Mouse (Mus musculus) layer of hippocampus, postnatal 14 days (tissue): ENCODE results near the gene Gpc5. TPM values are rescaled to one million over a fixed set of nuclear protein-coding genes. Genes with fewer than 3 reads are reported as not detected.

Source experiments
- DNase-seq, 2 experiments: peaks; one replicate each; pipeline ENCODE4 v3.0.0; 2021 to 2022; ENCODE audit warnings: low spot score in 2 of 2, mixed read lengths in 1 of 2
- total RNA-seq, 2 experiments: library from RNA; stranded (reverse); gene quantifications; 2 replicates each; pipeline ENCODE4 v1.2.3; 2021

Gene Gpc5
- total RNA-seq, 2 experiments from 2014 or later = 43.1 to 46.3 TPM

DNA sequence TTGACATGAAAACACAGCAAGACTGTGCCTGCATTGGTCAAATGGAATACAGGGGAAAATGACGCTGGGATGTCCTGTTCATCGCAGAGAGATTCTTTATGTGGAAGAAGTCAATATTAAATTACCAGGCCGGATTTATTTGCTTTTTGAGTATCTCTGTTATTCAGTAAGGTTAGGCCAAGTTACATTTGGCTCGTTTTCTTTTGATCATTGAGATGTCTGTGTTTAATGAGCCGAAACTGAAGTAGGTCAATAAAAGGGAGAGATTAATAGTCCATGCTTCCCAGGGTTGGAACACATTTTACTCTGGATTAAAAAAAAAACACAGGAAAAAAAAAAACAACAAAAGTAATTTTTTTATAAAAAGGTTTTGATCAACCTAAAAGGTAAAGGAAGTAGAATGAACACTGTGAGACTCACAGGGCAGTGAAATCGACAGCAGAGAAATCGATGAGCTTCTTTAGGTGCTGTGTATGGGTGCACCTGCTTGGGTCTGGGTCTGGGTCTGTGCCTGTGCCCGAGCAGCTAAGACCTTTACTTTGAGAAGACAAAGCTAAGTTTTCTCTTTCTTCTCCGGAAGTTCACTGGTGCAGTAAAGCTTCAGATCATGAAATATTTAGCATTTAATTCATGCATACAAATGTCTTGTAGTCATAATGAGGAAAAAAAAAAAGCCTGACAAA is 8.7 kb downstream of the Gpc5 start:
- DNase-seq = no peak

DNA sequence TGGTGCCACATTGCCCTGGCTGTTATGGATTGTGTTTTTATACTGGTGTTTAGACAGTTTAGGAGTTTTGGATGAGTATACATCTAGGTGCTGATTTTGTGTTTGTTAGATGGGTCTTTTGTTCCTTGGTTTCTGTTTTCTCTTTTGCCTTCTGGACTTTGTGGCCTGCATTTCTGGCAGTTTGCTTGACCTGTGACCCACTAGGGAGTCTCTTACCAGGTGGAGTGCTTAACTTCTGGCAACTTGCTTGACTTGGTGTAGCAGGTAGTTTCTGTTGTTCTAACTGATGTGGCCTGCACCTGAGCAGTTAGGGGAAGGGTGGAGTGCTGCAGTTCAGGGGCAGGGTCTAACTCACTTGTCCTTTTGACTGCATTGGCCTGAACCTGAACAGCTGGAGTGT is 14.3 kb downstream of the Gpc5 start:
- no peak for DNase-seq

DNA sequence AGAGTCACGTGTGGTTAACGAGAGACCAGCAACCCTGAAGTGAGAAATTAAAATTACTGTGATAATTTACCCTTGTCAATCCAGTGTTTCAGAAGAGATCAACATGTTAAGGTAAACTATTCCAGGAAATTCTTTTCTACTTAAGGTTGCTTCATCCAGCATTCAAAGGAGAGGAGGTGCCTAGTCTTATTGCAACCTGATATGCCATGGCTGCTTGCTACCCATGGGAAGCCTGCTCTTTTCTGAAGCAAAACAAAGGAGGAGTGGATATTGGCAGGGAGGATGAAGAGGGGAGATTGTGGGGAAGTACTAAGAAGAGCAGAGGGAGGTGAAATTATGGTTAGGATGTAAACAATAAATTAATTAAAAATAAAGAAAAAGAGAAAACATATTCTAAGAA is 15.5 kb downstream of the Gpc5 start:
- no peak for DNase-seq

DNA sequence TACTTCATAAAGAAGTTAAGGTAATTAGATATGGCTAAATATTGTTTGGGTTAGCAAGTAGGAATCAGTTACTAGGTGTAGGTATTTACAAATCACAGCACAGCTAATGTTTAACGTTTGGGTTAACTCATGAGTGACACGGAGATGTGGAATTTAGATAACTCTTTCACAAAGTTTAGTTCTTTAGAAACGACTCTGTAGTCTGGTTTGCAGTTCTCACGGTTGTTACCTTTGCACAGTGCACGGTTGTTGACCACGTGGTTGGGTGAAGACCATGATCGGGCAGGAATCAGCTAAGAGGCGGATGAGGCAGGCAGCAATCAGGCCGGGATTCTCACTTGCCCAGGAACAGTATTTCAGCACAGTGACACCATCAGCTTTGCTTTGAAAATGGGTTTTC is 26.6 kb downstream of the Gpc5 start:
- DNase-seq = no peak

DNA sequence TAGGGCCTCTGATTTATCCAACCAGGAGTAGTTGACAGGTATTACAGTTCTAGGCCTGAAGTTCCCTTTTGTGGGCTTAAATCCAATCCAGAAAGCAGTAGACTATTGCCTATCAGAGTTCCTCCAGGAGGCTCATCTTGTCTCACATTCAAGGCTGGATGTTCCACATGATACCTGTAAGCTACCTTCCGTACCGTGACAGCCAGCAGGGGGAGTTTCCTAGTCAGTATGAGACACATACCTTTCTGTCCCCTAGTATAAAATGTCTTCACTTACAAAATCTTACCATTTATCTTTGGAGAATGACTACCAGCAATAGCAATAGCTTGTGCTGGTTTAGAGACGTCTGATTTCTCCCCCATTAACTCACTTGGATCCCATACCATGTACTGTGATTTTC is 56.8 kb downstream of the Gpc5 start:
- no peak for DNase-seq

DNA sequence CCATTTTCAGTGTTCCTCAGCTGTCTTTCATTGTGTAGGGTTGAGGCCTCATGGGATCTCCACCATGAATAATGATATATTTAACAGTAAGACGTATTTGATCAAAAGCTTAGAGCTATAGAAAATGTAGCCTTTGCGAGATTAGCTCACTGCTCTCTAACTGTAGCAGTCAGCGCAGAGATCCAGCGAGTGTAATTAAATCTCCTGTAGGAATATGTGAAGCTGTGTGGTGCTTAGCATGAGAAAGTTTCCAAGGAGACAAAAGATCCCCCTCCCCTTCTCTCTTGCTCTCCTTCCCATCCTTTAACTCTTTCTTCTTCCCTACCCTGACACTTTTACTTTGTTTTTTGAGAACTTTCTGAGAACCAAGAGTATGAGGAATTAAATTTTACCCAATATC is 64.6 kb downstream of the Gpc5 start:
- DNase-seq = no peak

DNA sequence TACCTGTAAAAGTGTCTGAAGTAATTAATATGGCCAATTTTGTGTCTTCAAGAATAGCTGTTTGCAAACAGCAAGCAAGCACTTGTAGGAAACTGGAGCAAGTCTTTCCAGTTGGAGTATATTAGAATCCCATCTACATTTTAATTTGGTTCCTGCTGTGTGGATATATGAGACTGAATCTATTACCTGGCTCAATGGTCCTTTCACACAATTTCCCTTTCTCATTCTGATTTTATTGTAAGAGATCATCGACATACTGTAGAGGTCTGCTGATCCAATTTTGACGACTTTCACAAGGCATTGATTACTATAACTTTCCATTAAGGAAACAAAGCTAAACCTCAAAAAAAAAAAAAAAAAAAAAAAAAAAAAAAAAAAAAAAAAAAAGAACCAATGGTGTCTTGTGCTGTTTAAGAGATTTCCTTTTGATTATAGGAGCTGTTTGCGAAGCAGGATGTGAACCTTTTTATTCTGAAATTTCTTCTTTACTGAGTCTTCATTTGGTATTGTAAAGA is 85.4 kb downstream of the Gpc5 start:
- no peak for DNase-seq

DNA sequence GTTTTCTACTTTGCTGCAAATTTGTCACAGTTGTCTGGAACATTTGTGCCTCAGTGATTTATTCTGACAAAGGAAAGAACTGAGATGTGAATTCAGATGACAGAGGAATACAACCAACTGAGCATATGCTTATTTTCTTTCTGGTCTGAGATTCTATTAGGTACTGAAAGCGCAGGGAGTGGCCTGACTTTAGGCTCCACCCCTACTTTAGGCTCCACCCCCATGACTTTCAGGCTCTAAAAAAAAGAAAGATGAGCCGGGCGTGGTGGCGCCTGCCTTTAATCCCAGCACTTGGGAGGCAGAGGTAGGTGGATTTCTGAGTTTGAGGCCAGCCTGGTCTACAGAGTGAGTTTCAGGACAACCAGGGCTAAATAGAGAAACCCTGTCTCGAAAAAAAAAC is 87.9 kb downstream of the Gpc5 start:
- DNase-seq = no peak

DNA sequence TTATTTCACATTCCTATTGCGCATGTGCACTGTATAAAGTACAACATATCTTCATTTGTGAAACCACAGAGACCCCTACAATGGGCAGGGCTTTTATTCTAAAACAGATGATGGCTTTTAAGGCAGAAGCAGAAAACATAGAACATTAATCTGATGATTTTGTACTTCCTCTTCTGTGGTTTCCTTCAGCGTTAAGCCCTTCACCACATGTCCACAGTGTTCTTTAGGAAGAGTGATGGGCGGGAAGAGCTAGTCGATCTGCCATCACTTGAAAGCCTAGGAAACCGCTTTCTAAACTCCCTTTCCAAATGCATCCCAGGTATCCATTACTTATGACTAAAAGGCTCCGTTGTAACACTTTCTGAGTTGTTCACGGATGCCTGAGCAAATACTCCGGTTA is 96.2 kb downstream of the Gpc5 start:
- no peak for DNase-seq

DNA sequence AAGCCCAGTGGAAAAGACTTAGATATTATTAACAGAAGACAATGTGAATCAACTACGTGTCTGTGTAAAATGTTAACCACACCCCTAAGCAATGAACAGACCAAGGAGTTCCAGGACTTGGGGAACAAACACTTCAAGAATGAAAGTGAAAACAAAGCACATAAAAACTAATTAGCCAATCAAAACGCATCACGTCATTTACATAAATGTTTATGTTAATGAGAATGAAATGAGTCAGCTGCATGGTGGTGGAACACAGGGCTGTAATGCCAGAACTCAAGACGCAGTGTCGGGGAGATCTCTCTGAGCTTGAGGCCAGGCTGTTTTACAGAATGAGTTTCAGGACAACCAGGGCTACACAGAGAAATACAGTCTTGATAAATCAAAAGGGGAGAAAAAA is 136.1 kb downstream of the Gpc5 start:
- no peak for DNase-seq

DNA sequence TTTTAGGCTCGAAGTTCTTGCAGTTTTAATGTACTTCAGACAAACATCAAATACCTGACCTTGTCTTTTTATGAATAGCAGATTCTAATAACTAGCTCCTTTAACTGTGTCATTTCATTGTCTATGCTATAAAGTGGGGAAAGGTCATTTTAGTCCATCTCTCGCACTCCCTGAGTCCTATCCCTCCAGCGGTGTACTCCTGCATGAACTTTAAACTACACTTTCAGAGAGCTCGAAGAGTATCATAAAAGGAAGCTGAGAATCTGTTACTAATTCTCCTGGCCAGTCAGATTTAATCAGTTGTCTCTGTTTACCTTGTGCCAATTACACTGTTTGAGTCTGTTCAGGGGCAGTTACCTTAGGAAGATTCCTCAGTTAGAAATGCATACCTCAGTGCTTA is 144.4 kb downstream of the Gpc5 start:
- DNase-seq = no peak

DNA sequence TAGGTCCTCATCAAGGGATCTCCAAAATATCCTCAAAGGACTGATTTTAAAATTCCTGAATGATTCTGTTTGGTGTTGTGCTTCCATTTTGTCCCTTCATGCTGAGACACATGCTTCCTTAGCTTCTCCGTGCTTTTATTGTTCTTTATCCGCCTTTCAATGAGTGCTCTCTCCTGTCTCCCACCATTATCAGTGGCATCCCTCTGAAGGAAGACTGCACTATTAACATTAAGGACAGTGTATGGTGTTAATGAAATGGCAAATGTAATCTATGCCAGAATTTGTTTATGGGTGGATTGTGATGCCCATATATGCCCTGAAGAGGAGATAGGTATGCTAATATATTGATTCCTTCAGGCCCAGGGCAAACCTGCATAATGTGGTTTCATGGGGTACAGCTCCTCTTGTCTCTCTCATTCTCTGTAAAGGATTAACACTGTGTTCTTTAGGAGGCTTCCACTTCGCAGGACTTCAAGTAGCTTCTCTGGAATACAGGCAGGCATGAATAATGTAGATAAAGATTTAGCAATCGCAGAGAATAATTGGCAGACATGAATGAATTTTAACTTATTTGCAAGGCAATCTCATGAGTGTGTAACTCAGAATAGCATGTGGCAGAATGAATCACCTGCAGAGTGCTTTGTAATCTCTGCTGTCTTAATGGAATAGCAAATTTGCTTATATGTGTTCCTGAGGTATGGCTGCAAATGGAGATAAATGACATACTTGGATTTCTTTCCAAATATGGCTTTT is 148.8 kb downstream of the Gpc5 start:
- peak in 1 of 2 experiments; percentile 4 for DNase-seq

DNA sequence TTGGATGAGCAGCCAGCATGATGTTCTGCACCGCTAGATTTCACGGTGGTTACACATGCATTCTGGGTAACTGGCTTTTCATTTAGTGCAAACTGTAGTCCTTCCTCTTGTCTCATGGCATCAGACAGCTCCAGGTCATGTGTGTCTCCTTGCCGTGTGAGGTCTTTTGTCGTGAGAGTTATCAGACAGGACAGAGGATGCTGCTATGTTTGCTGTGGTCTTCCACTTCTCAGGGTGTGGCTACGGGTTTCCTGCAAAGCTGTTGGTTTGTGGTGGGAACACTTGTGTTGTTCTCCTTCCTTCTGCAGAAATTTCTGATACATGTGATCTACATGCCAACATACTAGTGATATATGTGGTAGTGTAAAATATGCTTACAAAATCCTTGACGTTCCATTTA is 158.5 kb downstream of the Gpc5 start:
- no peak for DNase-seq

DNA sequence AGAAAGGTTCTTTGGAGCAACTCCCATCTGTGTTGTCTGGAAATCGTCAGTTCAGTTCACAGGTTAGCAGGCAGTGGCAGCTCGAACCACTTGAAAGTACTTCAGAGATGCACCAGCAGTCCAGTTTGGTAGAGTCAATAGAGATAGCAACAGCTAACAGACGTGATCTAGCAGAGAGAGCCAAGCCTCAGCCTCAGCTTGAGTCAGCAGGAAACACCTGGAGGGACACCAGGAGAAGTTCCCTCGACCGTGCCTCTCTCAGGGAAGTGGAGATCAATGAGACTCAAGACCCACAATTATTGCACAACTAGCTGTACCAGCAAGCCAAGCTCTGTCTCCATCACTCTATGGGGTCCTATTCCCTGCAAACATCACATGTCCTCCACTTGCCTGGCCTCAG is 159.8 kb downstream of the Gpc5 start:
- no peak for DNase-seq

DNA sequence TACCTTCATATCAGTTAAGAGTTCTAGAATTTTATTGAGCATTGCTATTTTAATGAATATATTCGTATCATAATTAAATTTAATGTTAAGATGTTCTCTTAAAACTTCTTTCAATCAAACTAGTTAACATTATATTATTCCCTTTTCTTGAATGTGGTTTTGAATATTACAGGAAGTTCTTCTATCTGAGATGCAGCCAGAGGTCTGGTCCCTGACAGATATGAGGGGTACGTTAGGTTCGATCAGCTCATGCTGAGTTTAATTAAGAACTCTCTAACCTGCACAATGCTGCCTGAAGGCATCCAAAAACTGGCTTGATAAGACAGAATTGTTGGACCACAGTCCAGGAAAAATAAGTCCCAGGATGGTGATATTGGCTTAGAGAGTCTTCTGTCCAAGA is 161.1 kb downstream of the Gpc5 start:
- no peak for DNase-seq

DNA sequence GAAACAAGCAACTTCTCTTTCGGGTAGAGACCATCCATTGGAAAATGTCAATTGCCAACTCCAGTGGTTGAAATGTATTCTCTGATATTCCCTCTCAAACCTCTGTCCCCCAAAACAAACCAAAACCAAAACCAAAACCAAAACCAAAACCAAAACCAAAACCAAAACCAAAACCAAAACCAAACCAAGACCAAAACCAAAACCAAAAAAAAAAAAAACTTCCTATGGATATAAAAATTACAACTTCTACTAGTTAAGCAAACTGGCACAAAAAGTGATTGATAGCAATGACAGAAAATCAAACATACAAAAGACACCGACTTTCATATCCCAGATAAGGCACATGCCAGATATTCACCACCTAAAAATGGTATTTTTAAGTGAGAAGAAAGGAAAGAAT is 161.7 kb downstream of the Gpc5 start:
- no peak for DNase-seq

DNA sequence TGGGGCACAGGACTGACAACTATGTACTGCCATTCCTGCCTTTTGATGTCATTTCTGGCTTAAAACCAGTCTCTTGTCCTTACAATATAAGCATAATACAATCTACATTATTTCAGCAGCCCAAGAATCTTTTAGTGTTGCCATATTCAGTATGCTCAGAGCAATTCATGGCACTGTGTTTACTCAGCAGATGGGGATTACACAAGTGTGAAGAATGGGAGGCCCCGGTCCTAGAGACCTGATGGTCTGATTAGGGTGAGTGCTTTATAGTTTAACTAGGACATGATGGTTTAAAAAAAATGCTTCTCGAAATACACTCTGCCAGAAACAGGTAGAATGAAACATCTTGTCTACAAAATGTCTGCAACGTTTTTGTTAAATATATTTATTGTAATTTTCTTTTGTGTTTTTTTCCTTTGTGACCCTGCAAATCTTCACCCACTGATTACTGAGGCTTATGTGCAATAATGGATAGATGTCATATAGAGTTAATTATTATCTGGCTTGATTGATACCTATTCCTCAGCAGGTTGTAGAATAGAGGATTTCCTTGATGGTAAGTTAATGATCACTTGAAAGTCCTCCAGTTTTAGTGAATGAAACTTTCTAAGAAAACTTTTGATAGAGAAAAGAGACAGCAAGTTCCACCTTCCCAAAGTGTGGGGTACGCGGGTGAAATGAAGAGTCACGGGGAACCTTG is 177.8 kb downstream of the Gpc5 start:
- DNase-seq = peak in 1 of 2 experiments; percentile 8

DNA sequence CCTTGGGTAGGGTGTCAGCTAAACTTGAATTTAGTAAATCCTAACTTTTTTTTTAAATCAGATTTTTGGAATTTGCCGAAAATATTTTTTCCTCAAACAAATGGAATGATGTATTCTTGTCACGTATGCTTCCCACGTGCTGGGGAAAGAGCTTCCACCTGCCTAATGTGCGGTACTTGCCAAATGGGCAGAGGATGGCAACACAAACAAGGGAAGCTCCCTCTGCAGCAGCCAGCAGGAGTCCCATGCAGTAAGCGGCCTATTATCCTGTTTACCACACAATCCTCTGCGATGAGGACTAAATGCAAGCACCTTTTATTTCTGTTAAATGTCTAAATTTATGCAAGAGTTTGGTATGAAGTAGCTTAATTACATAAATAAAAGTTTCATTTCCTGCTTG is 178.4 kb downstream of the Gpc5 start:
- peak; percentile 16 to 74 for DNase-seq

DNA sequence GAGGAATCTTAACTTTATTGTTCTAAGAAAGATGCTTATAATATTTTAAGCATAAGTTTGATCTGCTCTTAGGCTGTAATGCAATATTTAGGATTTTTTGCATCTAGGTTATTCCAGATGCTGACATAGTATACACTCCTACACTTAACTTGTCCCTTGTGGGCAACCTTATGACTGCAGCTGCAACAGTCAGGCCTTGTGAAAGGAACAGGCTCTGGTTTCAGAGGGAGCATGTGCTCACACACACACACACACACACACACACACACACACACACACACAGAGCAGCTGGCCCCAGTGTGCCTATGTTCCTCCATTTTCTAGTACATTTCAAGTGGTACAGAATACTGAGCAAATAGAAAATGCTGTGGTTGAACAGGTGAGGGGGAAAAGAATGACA is 190.8 kb downstream of the Gpc5 start:
- DNase-seq = no peak

DNA sequence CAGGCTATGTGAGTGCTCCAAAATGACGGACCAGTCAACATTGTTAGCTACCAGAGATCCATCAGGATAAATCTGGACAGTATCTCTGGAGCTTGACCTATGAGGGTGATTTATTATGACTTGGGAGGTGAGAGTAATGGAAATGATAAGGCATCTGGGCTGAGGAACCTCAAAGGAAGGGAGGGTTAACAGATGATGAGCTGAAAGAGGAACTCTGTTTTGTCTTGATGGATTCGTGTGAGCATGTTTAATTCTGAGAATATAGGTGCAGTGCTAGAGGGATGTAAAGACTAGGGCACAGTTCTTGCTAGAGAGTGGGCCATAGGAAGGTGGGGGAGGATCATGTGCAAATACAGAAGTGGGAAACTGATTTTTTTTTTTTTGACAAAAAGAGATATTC is 232.2 kb downstream of the Gpc5 start:
- no peak for DNase-seq

DNA sequence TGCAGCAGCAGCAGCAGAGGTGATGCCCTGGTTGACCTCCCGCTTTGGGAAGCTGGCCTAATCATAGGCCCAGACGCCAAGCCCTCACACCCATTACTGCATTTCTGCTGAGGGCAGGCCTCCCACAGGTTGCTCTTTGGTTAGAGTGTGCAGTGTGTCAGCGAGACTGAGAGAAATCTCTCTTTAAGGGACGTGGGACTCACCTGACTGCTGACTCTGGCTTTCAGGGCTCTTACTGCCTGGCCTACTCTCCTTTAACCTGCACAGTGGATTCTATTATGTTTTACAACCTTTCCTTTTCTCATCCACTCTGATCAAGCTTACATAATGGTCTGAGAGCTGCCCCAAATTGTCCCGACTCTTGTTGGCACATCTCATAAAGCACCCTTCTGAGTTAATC is 234.4 kb downstream of the Gpc5 start:
- no peak for DNase-seq

DNA sequence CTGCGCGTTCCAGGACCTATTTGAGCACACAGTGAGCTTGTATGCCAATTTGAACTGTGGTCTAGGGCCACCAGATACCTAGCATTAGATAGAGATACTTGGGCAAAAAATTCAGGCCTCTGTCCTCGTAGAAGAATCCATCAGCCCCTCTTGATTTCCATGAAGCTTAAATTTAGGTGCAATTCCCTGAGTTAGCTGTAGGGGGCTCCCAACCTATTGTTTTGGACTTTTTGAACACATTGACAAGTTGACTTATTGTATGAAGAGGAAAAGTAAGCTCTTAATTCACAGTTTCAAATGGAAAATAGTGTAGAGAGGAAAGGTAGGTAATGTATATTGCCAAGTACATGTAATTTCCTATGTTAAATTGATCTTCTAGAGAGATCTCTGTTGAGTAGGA is 247.1 kb downstream of the Gpc5 start:
- DNase-seq = no peak
